Mouse (Mus musculus) heart, embryonic 15.5 days (tissue): ENCODE measurements at regions not wholly inside any gene's neighbourhood (a gene's known extent, or its start where the extent isn't known, plus 50 kb on each side); places are given as distances from the start of the nearest gene placed in this dataset.

Source experiments
- ATAC-seq: fragments of 200-750 bp; cut with Nextera tagmentation; replicated peaks from 2 replicates; pipeline ENCODE4 v1.8.0; 2017; ENCODE audit warnings: low read depth, moderate TSS enrichment; ENCODE audit not compliant: insufficient number of reproducible peaks, insufficient read depth, low FRiP score
- H3K27ac ChIP-seq: fragments of 300-500 bp; sonication (generic); 2 replicates; pipeline ENCODE4 v1.5.1; 2015; ENCODE audit warnings: mild to moderate bottlenecking, inconsistent platforms
- H3K27me3 ChIP-seq: fragments of 300-500 bp; sonication (generic); 2 replicates; pipeline ENCODE4 v1.6.1; 2015; ENCODE audit warnings: inconsistent platforms
- H3K36me3 ChIP-seq: fragments of 300-500 bp; sonication (generic); 2 replicates; pipeline ENCODE4 v1.6.1; 2015; ENCODE audit warnings: mild to moderate bottlenecking, inconsistent platforms
- H3K4me1 ChIP-seq: fragments of 300-500 bp; sonication (generic); replicated peaks from 2 replicates; pipeline ENCODE4 v1.6.1; 2015; ENCODE audit warnings: inconsistent platforms
- H3K4me2 ChIP-seq: fragments of 300-500 bp; sonication (generic); 2 replicates; pipeline ENCODE4 v1.6.1; 2015; ENCODE audit warnings: inconsistent platforms, mild to moderate bottlenecking, moderate library complexity
- H3K4me3 ChIP-seq: fragments of 300-500 bp; sonication (generic); 2 replicates; pipeline ENCODE4 v1.5.1; 2015; ENCODE audit warnings: mild to moderate bottlenecking, inconsistent platforms
- H3K9ac ChIP-seq: fragments of 300-500 bp; sonication (generic); 2 replicates; pipeline ENCODE4 v1.6.1; 2015; ENCODE audit warnings: mild to moderate bottlenecking, inconsistent platforms
- H3K9me3 ChIP-seq: fragments of 300-500 bp; sonication (generic); replicated peaks from 2 replicates; pipeline ENCODE4 v1.6.1; 2016; ENCODE audit warnings: inconsistent platforms
- WGBS: fragments of 180-500 bp; shearing (Covaris S2); methylation state at CpG from one replicate; pipeline ENCODE4 v1.1.7; 2015; ENCODE audit warnings: mixed read lengths; 5-methylcytosine and 5-hydroxymethylcytosine counted together

DNA sequence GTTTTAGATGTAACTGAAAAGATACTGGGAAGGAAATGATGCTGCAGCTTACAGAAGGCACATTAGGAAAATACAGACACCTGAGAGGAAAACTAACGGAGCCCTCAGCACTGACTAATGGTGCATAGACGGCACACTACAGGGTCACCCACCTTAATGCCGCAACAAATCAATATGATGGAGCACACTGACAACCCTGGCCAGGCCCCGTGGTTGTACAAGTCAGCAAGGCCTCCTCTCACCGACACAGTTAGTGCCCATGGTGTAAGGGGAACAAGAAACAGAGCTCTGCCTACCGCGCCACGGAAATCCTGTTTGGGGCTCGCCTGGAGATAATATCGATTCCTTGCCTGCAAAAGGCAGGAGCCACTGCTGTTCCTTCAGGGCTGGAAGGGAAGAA lies 273.9 kb downstream of the Prim2 start:
- H3K27me3 ChIP-seq: no peaks in the 10 kb centered on the region
- H3K4me3 ChIP-seq: no peak overlapping the region
- no peak overlapping the region for H3K9ac ChIP-seq
- 79% methylated on average over 10 of the region's 10 CpGs for WGBS
- H3K4me2 ChIP-seq: no peak overlapping the region
- H3K4me1 ChIP-seq: no peaks in the 10 kb centered on the region
- no peaks in the 10 kb centered on the region for H3K36me3 ChIP-seq
- H3K9me3 ChIP-seq: no peaks in the 10 kb centered on the region
- ATAC-seq: no peak
- no peak overlapping the region for H3K27ac ChIP-seq

GRCm38 (mm10) chr1:33394989-33395594 lies 274.5 kb downstream of the Prim2 start:
- no peak overlapping the region for H3K27ac ChIP-seq
- H3K36me3 ChIP-seq: no peaks in the 10 kb centered on the region
- no peak for ATAC-seq
- no peak overlapping the region for H3K4me3 ChIP-seq
- WGBS: 71% methylated on average over 5 of the region's 5 CpGs
- no peaks in the 10 kb centered on the region for H3K9me3 ChIP-seq
- no peak overlapping the region for H3K4me2 ChIP-seq
- no peak overlapping the region for H3K9ac ChIP-seq
- H3K4me1 ChIP-seq: no peaks in the 10 kb centered on the region
- no peaks in the 10 kb centered on the region for H3K27me3 ChIP-seq

DNA sequence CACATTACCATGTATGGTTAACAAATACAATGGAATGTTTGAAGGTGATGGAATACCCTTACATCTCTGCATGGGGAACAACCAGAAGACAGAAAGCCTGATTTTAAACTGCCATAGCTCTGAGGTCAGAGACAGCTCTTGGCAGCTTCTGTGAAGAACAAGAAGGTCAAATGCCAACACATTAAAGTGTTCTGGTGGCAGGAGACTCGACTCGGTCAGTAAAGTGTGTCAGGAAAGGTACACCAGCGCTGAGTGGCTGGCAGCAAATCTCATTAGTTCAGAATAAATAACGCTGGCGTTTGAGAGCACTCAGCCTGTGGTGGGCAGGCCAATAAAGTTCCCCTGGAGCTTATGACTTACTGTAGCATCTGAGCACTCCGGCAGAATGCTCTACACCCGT lies 298.8 kb downstream of the Prim2 start:
- no peak for ATAC-seq
- H3K36me3 ChIP-seq: no peaks in the 10 kb centered on the region
- H3K4me3 ChIP-seq: no peak overlapping the region
- H3K27me3 ChIP-seq: no peaks in the 10 kb centered on the region
- no peak overlapping the region for H3K9ac ChIP-seq
- no peak overlapping the region for H3K27ac ChIP-seq
- H3K4me1 ChIP-seq: no peaks in the 10 kb centered on the region
- WGBS: 58% methylated on average over 7 of the region's 7 CpGs
- H3K9me3 ChIP-seq: no peaks in the 10 kb centered on the region
- no peak overlapping the region for H3K4me2 ChIP-seq

- H3K27ac ChIP-seq: peak overlapping the region; percentile 58; the same call in 1 of the 2 replicates
- peak; percentile 60; the same call in 1 of the 2 replicates for ATAC-seq
- H3K4me2 ChIP-seq: peak overlapping the region; percentile 44
These were observed 306.7 kb downstream of the Prim2 start for GRCm38 (mm10) chr1:33362688-33363426.

GRCm38 (mm10) chr1:33334061-33334460 lies 335.5 kb downstream of the Prim2 start:
- H3K4me1 ChIP-seq: peaks cover 7% of the 10 kb centered on the region; the same call in 1 of the 2 replicates
- H3K9ac ChIP-seq: no peak overlapping the region
- H3K4me2 ChIP-seq: no peak overlapping the region
- no peaks in the 10 kb centered on the region for H3K36me3 ChIP-seq
- no peaks in the 10 kb centered on the region for H3K9me3 ChIP-seq
- H3K4me3 ChIP-seq: no peak overlapping the region
- H3K27ac ChIP-seq: peak overlapping the region; percentile 68
- H3K27me3 ChIP-seq: no peaks in the 10 kb centered on the region
- 24% methylated on average over 3 of the region's 3 CpGs for WGBS
- peak; percentile 89 for ATAC-seq

More at GRCm38 (mm10) chr1:33362688-33363426, 306.7 kb downstream of the Prim2 start:
- H3K9ac ChIP-seq: no peak overlapping the region
- no peaks in the 10 kb centered on the region for H3K27me3 ChIP-seq
- no peaks in the 10 kb centered on the region for H3K9me3 ChIP-seq
- 0 out of 2 replicates have a peak overlapping the region, but pooled peaks have one; percentile 14 for H3K4me3 ChIP-seq
- H3K36me3 ChIP-seq: no peaks in the 10 kb centered on the region
- 23% methylated on average over 13 of the region's 13 CpGs for WGBS
- 0 out of 2 replicates have a peak, but pooled peaks cover 3% of the 10 kb centered on the region for H3K4me1 ChIP-seq
